Mouse (Mus musculus): ENCODE data around the gene Ntn5. TPM values are rescaled to one million over a fixed set of nuclear protein-coding genes. Genes with fewer than 3 reads are reported as not detected.

Gene Ntn5
- polyA plus RNA-seq, 1 experiment from 2014 or later: 1.6 TPM

DNA sequence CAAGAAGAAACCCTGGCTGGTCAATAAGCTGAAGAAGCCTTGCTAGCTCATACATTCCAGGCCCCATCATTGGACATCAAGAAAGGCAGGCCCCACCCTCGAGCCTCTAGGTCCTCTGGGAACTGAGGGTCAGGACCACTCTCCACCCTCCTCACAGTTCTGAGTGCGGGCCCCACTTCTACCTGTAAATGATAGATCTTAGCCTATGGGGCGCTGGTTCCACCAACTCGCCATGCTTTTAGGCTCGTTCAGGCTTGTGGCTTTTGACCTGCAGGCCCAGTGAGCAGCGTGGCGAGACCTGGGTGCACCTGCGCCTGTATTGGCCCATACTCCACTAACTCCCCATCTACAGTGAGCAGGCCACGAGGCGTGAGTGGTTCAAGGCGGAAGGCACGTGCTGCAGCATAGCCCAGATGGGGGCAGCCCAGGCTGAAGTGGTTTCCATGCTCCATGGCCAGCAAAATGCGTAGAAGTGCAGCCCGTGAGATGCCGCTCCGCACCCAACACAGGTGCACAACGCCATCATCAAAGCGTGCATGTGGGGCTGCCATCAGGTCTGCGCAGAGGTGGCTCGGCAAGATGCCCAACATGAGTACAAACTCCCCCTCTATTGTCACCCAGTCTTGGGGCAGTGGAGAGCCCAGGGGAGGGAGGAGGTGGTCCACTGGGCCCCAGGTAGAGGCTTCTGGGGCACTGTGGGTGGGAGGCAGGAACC, 26.8 kb downstream of the Ntn5 start:
- H3K27me3 ChIP-seq: no peaks in the 10 kb centered on the region
- no peak overlapping the region for H3K27ac ChIP-seq (replicated peaks)
- WGBS: 94% methylated on average over 20 of the region's 20 CpGs
- no peaks in the 10 kb centered on the region for H3K9me3 ChIP-seq
- no peak for ATAC-seq (ENCODE audit: low FRiP score, low read depth)
- H3K36me3 ChIP-seq: peaks cover 31% of the 10 kb centered on the region
- no peak overlapping the region; the same call in 1 of the 2 replicates for H3K9ac ChIP-seq
- H3K4me2 ChIP-seq: no peak overlapping the region
- H3K4me3 ChIP-seq: no peak overlapping the region
- H3K4me1 ChIP-seq (replicated peaks): peaks cover 68% of the 10 kb centered on the region

DNA sequence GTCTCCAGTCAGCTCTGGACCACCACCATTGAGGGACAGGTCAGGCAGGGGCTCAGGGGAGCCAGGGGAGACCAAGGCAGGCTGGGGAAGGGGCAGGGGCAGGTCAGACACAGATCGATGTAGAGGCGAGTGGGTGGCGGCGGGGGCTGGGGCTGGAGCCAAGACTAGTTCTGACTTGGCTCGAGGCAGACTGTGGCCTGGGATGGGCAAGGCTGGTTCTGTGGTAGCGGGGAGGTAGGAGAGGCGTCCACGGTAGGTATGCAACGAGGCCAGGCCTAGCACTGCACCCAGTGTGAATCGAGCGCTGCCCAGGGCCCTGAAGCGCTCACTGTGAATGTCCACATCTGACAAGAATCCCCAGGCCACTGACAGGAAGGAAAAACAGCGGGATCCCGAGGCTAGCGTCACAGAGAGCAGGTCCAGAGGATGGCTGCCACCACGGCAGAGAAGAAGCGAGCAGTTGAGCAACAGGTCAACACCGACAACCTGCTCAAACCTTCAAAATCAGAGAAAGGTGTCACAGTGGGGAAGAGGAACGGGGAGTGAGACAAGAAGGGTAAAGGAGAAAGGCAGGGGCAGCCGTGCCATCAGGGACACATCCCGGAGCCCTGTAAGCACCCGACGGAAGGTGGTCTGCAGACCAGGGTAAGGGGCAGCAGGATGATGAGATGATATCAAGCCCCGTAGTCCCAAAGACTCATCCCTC, 27.6 kb downstream of the Ntn5 start:
- H3K9me3 ChIP-seq: no peaks in the 10 kb centered on the region
- 94% methylated on average over 24 of the region's 24 CpGs for WGBS
- ATAC-seq (ENCODE audit: low FRiP score, low read depth): no peak
- no peak overlapping the region for H3K27ac ChIP-seq (replicated peaks)
- peaks cover 31% of the 10 kb centered on the region for H3K36me3 ChIP-seq
- no peak overlapping the region for H3K4me3 ChIP-seq
- H3K4me1 ChIP-seq (replicated peaks): peaks cover 68% of the 10 kb centered on the region
- H3K27me3 ChIP-seq: no peaks in the 10 kb centered on the region
- no peak overlapping the region for H3K4me2 ChIP-seq
- no peak overlapping the region for H3K9ac ChIP-seq

GRCm38 (mm10) chr7:45712022-45712757, 28.4 kb downstream of the Ntn5 start:
- no peak overlapping the region for H3K27ac ChIP-seq (replicated peaks)

GRCm38 (mm10) chr7:45713396-45713795, 29.6 kb downstream of the Ntn5 start:
- Histone ChIP-seq H3K4me2 (no peak overlapping the region), H3K27me3 (no peaks in the 10 kb centered on the region), H3K27ac (replicated peaks) (no peak overlapping the region), H3K9me3 (no peaks in the 10 kb centered on the region), H3K36me3 (peaks cover 31% of the 10 kb centered on the region), H3K4me3 (no peak overlapping the region), H3K4me1 (replicated peaks) (peaks cover 57% of the 10 kb centered on the region), H3K9ac (no peak overlapping the region)
- no peak for ATAC-seq (ENCODE audit: low FRiP score, low read depth)
- 95% methylated on average over 16 of the region's 16 CpGs for WGBS

More at GRCm38 (mm10) chr7:45712022-45712757, 28.4 kb downstream of the Ntn5 start:
- Histone ChIP-seq H3K36me3 (peaks cover 31% of the 10 kb centered on the region), H3K9me3 (no peaks in the 10 kb centered on the region), H3K4me2 (no peak overlapping the region), H3K4me3 (no peak overlapping the region), H3K9ac (no peak overlapping the region), H3K4me1 (replicated peaks) (peaks cover 68% of the 10 kb centered on the region), H3K27me3 (no peaks in the 10 kb centered on the region)
- 88% methylated on average over 21 of the region's 21 CpGs for WGBS
- ATAC-seq (ENCODE audit: low FRiP score, low read depth): no peak

GRCm38 (mm10) chr7:45713881-45714520, 30.2 kb downstream of the Ntn5 start:
- H3K4me1 ChIP-seq (replicated peaks): peaks cover 56% of the 10 kb centered on the region

GRCm38 (mm10) chr7:45714630-45715089, 30.8 kb downstream of the Ntn5 start:
- peak overlapping the region; percentile 58 for H3K4me3 ChIP-seq
- no peaks in the 10 kb centered on the region for H3K27me3 ChIP-seq
- no peaks in the 10 kb centered on the region for H3K9me3 ChIP-seq
- peak overlapping the region; percentile 81 for H3K4me2 ChIP-seq
- peaks cover 31% of the 10 kb centered on the region for H3K36me3 ChIP-seq
- H3K27ac ChIP-seq (replicated peaks): peak overlapping the region; percentile 66
- WGBS: 11% methylated on average over 14 of the region's 14 CpGs
- ATAC-seq (ENCODE audit: low FRiP score, low read depth): peak; percentile 55; the same call in 1 of the 2 replicates
- H3K9ac ChIP-seq: peak overlapping the region; percentile 69
- H3K4me1 ChIP-seq (replicated peaks): peaks cover 56% of the 10 kb centered on the region

More at GRCm38 (mm10) chr7:45713881-45714520, 30.2 kb downstream of the Ntn5 start:
- WGBS: 85% methylated on average over 6 of the region's 6 CpGs
- Histone ChIP-seq H3K9ac (peak overlapping the region; percentile 69), H3K4me3 (peak overlapping the region; percentile 58), H3K4me2 (peak overlapping the region; percentile 81), H3K36me3 (peaks cover 31% of the 10 kb centered on the region), H3K27me3 (no peaks in the 10 kb centered on the region), H3K27ac (replicated peaks) (no peak overlapping the region), H3K9me3 (no peaks in the 10 kb centered on the region)
- no peak for ATAC-seq (ENCODE audit: low FRiP score, low read depth)

GRCm38 (mm10) chr7:45715090-45715708, 31.4 kb downstream of the Ntn5 start, which contains the start of gene Rpl18:
Gene Rpl18 (plus strand): TSS chr7:45715457.
- no peaks in the 10 kb centered on the region for H3K9me3 ChIP-seq
- 7% methylated on average over 34 of the region's 34 CpGs for WGBS
- peak within 1 kb of the TSS; percentile 69 for H3K9ac ChIP-seq
- peak within 1 kb of the TSS; percentile 81 for H3K4me2 ChIP-seq
- peaks cover 33% of the 10 kb centered on the region for H3K36me3 ChIP-seq
- H3K27ac ChIP-seq (replicated peaks): peak within 1 kb of the TSS; percentile 66
- peaks cover 53% of the 10 kb centered on the region for H3K4me1 ChIP-seq (replicated peaks)
- ATAC-seq (ENCODE audit: low FRiP score, low read depth): peak; percentile 92
- no peaks in the 10 kb centered on the region for H3K27me3 ChIP-seq
- H3K4me3 ChIP-seq: peak within 1 kb of the TSS; percentile 58

DNA sequence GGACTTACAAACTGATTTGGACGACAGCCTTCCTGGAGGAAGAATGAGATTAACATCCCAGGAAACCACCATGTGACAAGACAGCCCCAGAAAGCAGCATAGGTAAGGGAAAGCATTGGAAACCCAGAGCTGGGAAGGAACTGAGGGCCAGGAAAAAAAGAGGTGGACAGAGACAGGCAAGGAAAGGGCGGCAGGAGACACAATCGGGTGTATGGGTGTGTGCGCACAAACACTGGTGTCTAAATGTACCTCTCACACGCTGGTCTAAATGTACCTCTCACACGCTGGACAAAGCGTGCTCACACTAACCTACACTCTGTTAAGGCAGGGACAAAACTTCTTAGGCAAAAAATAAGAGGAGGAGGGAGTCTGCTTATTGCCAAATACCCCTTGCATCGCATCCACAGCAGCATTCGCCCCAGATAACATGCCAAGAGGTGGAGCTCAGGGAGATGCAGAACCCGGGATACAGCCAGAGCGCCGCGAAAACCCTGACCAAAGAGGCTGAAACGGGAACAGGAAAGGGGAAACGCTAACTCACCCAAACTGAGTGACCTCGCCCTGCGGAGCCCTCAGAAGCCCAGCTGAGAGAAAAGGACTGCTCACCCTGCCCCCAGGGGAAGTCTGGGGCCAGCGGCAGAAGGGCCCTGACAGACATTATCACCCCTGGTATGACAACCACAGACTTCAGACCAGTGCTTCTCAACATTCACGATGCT, 32.1 kb downstream of the Ntn5 start:
- peaks cover 32% of the 10 kb centered on the region for H3K36me3 ChIP-seq
- H3K9me3 ChIP-seq: no peaks in the 10 kb centered on the region
- 85% methylated on average over 19 of the region's 19 CpGs for WGBS
- no peak for ATAC-seq (ENCODE audit: low FRiP score, low read depth)
- peak overlapping the region; percentile 58 for H3K27ac ChIP-seq (replicated peaks)
- H3K4me2 ChIP-seq: peak overlapping the region; percentile 81
- H3K27me3 ChIP-seq: no peaks in the 10 kb centered on the region
- H3K9ac ChIP-seq: peak overlapping the region; percentile 8
- peaks cover 48% of the 10 kb centered on the region for H3K4me1 ChIP-seq (replicated peaks)
- peak overlapping the region; percentile 58 for H3K4me3 ChIP-seq

GRCm38 (mm10) chr7:45716460-45716857, 32.6 kb downstream of the Ntn5 start:
- H3K4me3 ChIP-seq: peak overlapping the region; percentile 90
- ATAC-seq (ENCODE audit: low FRiP score, low read depth): no peak
- WGBS: 87% methylated on average over 3 of the region's 3 CpGs

DNA sequence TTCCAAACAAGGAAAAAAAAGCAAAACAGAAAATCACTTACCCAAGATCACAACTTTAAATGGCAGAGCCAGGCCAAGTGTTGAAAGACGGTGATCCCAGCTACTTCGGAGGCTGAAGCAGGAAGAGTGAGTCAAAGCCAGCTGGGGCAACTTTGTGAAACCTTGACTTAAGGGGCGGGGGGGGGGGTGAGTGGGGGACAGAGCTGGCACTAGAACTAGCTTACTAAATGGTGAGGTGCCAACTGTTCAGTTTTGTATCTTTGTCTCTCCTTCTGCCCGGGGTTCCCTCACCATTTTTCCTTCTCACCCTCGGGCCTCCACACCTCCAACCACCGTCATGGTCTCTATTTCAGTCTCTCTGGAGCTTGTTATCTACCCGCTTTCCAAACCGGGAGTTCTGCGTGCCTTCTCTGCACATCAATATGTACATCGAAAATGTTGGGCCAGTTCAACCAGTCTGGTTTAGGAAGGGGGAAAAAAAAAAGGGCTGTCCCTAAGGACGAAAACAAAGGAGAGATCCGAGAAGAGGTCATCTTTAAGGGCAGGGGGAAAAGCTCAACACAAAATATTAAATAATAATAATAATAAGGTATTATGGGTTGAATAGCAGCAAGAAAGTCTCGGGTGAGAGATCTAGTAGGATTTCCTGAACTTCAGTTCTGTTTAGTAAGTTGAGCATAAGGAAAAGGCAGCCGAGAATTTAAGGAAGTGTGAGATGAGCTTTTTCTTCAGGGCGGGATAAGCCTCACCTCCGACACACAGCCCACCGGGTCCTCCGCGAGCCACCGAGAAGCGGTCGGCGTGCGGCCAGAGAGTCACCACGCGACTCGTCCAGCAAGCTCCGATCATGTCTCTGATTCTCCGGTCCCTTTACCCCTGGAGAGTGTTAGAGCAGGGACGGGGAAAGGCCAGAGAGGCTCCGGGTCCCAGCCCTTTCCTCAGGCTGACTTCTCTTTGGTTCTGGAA, 33.4 kb downstream of the Ntn5 start:
- H3K36me3 ChIP-seq: peaks cover 27% of the 10 kb centered on the region
- H3K9ac ChIP-seq: peak overlapping the region; percentile 92
- H3K4me2 ChIP-seq: peak overlapping the region; percentile 81
- H3K4me1 ChIP-seq (replicated peaks): peaks cover 48% of the 10 kb centered on the region
- no peaks in the 10 kb centered on the region for H3K9me3 ChIP-seq
- H3K27ac ChIP-seq (replicated peaks): peak overlapping the region; percentile 92
- H3K27me3 ChIP-seq: no peaks in the 10 kb centered on the region
- 12% methylated on average over 31 of the region's 31 CpGs for WGBS
- peak overlapping the region; percentile 90 for H3K4me3 ChIP-seq
- ATAC-seq (ENCODE audit: low FRiP score, low read depth): peak; percentile 19

More at GRCm38 (mm10) chr7:45716460-45716857, 32.6 kb downstream of the Ntn5 start:
- Histone ChIP-seq H3K4me2 (peak overlapping the region; percentile 81), H3K9ac (no peak overlapping the region), H3K9me3 (no peaks in the 10 kb centered on the region), H3K4me1 (replicated peaks) (peaks cover 48% of the 10 kb centered on the region), H3K27me3 (no peaks in the 10 kb centered on the region), H3K36me3 (peaks cover 32% of the 10 kb centered on the region), H3K27ac (replicated peaks) (no peak overlapping the region)

Measured in hindbrain, embryonic 15.5 days (tissue).